Comparison of ENCODE assay signal across 14 mouse cellular contexts in the genomic region with DNA sequence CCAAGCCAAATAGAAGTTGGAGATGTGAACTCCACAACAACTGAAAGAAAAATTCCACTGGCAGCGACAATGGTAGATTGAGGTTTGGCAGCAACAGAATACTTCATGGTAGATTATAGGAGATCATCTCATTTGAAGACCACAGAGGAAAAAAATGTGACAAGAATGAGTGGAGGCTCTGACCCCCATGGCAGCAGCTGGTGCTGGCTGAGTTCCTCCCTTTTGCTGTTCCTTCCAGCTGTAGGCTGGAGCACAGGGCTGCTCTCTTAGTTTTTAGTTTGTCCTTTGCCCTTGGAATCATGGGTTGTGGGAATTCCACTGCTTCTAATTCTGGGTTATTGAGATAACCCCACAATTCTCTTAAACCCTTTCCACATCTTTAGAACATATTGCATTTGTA.
"Had no signal": no experiment of that assay in that cellular context is flagged by ENCODE, and none has a peak within 500 bp of the region (broad histone marks: within the 10 kb centered on the region; RNA-seq: fewer than 3 reads in every experiment).

No protein-coding gene starts in this region.

- H3K36me3 ChIP-seq: limb, embryonic 15.5 days; liver, embryonic 12.5 days; midbrain, embryonic 10.5 days; neural tube, embryonic 12.5 days had no signal

- ATAC-seq: inflammation-experienced regulatory T-cells, adult 6 months; intestine, postnatal 0 days; liver, embryonic 12.5 days; lung, postnatal 0 days had no signal

- H3K4me3 ChIP-seq: left cerebral cortex, adult 2 months; limb, embryonic 15.5 days; liver, embryonic 12.5 days; midbrain, embryonic 10.5 days; neural tube, embryonic 12.5 days had no signal

- H3K4me2 ChIP-seq: limb, embryonic 15.5 days; liver, embryonic 12.5 days; neural tube, embryonic 12.5 days had no signal

- DNase-seq: midbrain, embryonic 14.5 days; retina, postnatal 1 day; right cerebral cortex, postnatal 4 days; spleen, adult 18-20 months; thymus, adult 18-20 months; thymus, postnatal 14 days had no signal

- H3K27me3 ChIP-seq: limb, embryonic 15.5 days; liver, embryonic 12.5 days; neural tube, embryonic 12.5 days had no signal

- H3K9ac ChIP-seq: limb, embryonic 15.5 days; liver, embryonic 12.5 days; neural tube, embryonic 12.5 days had no signal

- H3K27ac ChIP-seq: left cerebral cortex, adult 2 months; limb, embryonic 15.5 days; liver, embryonic 12.5 days; midbrain, embryonic 10.5 days; neural tube, embryonic 12.5 days had no signal

- H3K4me1 ChIP-seq: liver, embryonic 12.5 days; midbrain, embryonic 10.5 days; neural tube, embryonic 12.5 days had no signal

- H3K9me3 ChIP-seq: limb, embryonic 15.5 days; liver, embryonic 12.5 days; midbrain, embryonic 10.5 days; neural tube, embryonic 12.5 days had no signal
